Mouse (Mus musculus) cerebellum, adult 2 months (tissue): ENCODE data around the gene Stat2.

Experiments
- CTCF ChIP-seq: fragments of 200-500 bp; IDR thresholded peaks from 2 replicates; pipeline ENCODE4 v1.5.1; 2011; ENCODE audit warnings: low read depth, mild to moderate bottlenecking, control low read depth, low read length, moderate library complexity, borderline replicate concordance; ENCODE audit not compliant: insufficient read depth
- POLR2A ChIP-seq: fragments of 200-500 bp; IDR thresholded peaks from 2 replicates; pipeline ENCODE4 v1.6.1; 2011; ENCODE audit warnings: low read length, control low read depth, borderline replicate concordance; ENCODE audit not compliant: insufficient read depth

DNA sequence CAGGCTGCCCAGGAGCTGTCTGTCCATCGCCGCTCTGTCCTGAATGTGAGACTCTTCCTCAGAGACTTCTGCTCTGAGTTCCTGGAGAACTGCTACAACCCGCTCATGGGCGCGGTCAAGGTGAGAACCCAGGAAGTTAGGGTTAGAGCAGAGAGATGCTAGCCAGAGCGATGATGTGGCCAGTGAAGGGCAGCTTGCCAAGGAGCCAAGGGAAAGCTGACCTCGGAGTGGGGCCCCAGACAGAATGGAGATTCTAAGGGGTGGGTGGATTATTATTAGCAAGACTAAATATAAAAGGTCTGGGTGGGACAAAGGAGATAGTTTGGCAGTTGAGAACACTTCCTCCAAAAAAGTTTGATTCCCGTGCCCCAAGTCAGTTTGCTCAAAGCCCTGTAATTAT lies 27.1 kb upstream of the Stat2 start:
- no peak for TF ChIP-seq CTCF
- TF ChIP-seq POLR2A, result no peak
